Mouse (Mus musculus) cerebellum, adult 2 months (tissue): ENCODE results near the gene Rere.

ENCODE experiments used
- CTCF ChIP-seq: fragments of 200-500 bp; IDR thresholded peaks from 2 replicates; pipeline ENCODE4 v1.5.1; 2011; ENCODE audit warnings: low read depth, mild to moderate bottlenecking, control low read depth, low read length, moderate library complexity, borderline replicate concordance; ENCODE audit not compliant: insufficient read depth
- POLR2A ChIP-seq: fragments of 200-500 bp; IDR thresholded peaks from 2 replicates; pipeline ENCODE4 v1.6.1; 2011; ENCODE audit warnings: low read length, control low read depth, borderline replicate concordance; ENCODE audit not compliant: insufficient read depth

GRCm38 (mm10) chr4:150404583-150404982 lies 123.1 kb downstream of the Rere start:
- TF ChIP-seq POLR2A, result no peak
- TF ChIP-seq CTCF, result no peak
